Mouse (Mus musculus) heart, embryonic 14.5 days (tissue): ENCODE data around the gene Fchsd2. TPM values are rescaled to one million over a fixed set of nuclear protein-coding genes. Genes with fewer than 3 reads are reported as not detected.

Experiments
- ATAC-seq: fragments of 200-750 bp; cut with Nextera tagmentation; 2 replicates; pipeline ENCODE4 v1.8.0; 2017; ENCODE audit warnings: low read depth, moderate TSS enrichment; ENCODE audit not compliant: insufficient number of reproducible peaks, insufficient read depth, low FRiP score
- H3K27ac ChIP-seq, 2 experiments: fragments of 200-500 bp in 1 of 2; fragments of 300-500 bp in 1 of 2; sonication (generic) in 1 of 2; replicated peaks in 1 of 2; 2 replicates each; pipeline ENCODE4 v1.5.1; 2012 to 2014; ENCODE audit warnings: low read depth in 2 of 2, low read length in 2 of 2, control low read depth in 1 of 2, mild to moderate bottlenecking in 1 of 2, mixed read lengths in 1 of 2; ENCODE audit not compliant: control insufficient read depth in 1 of 2, insufficient read depth in 1 of 2
- H3K27me3 ChIP-seq: fragments of 300-500 bp; sonication (generic); 2 replicates; pipeline ENCODE4 v1.6.1; 2014; ENCODE audit warnings: mild to moderate bottlenecking, low read length, control low read depth; ENCODE audit not compliant: control insufficient read depth, insufficient read depth
- H3K36me3 ChIP-seq: fragments of 300-500 bp; sonication (generic); 2 replicates; pipeline ENCODE4 v1.6.1; 2014; ENCODE audit warnings: mild to moderate bottlenecking, control low read depth, low read length, mixed read lengths; ENCODE audit not compliant: control insufficient read depth, insufficient read depth
- H3K4me1 ChIP-seq, 2 experiments: fragments of 200-500 bp in 1 of 2; fragments of 300-500 bp in 1 of 2; sonication (generic) in 1 of 2; 2 replicates each; pipeline ENCODE4 v1.6.1; 2012 to 2014; ENCODE audit warnings: low read length in 2 of 2, control low read depth in 1 of 2, mixed read lengths in 1 of 2; ENCODE audit not compliant: control insufficient read depth in 2 of 2, insufficient read depth in 2 of 2
- H3K4me2 ChIP-seq: fragments of 300-500 bp; sonication (generic); 2 replicates; pipeline ENCODE4 v1.6.1; 2014; ENCODE audit warnings: mild to moderate bottlenecking, low read length
- H3K4me3 ChIP-seq, 2 experiments: fragments of 200-500 bp in 1 of 2; fragments of 300-500 bp in 1 of 2; sonication (generic) in 1 of 2; 2 replicates each; pipeline ENCODE4 v1.5.1; 2012 to 2014; ENCODE audit warnings: low read length in 2 of 2, mild to moderate bottlenecking in 2 of 2, control low read depth in 1 of 2, low read depth in 1 of 2, moderate library complexity in 1 of 2; ENCODE audit not compliant: control insufficient read depth in 1 of 2, insufficient read depth in 1 of 2
- H3K9ac ChIP-seq: fragments of 300-500 bp; sonication (generic); 2 replicates; pipeline ENCODE4 v1.6.1; 2014; ENCODE audit warnings: mild to moderate bottlenecking, low read length
- H3K9me3 ChIP-seq: fragments of 300-500 bp; sonication (generic); 2 replicates; pipeline ENCODE4 v1.6.1; 2016; ENCODE audit warnings: low read length, control low read depth; ENCODE audit not compliant: control insufficient read depth
- WGBS: fragments of 180-500 bp; shearing (Covaris S2); extraction: QIAGEN DNeasy Blood & Tissue Kit; methylation state at CpG from one replicate; pipeline ENCODE4 v1.1.7; 2014; 5-methylcytosine and 5-hydroxymethylcytosine counted together
- polyA plus RNA-seq: library from polyadenylated mRNA; unstranded; fragments of >200 nt; fragmentation: Nextera tagmentation; extraction: Ambion mirVana; gene quantifications from 2 replicates; pipeline ENCODE4 v1.2.1, GENCODE M21; 2014

The Fchsd2 gene
- polyA plus RNA-seq, 1 experiment from 2014 or later: 18.0 TPM

DNA sequence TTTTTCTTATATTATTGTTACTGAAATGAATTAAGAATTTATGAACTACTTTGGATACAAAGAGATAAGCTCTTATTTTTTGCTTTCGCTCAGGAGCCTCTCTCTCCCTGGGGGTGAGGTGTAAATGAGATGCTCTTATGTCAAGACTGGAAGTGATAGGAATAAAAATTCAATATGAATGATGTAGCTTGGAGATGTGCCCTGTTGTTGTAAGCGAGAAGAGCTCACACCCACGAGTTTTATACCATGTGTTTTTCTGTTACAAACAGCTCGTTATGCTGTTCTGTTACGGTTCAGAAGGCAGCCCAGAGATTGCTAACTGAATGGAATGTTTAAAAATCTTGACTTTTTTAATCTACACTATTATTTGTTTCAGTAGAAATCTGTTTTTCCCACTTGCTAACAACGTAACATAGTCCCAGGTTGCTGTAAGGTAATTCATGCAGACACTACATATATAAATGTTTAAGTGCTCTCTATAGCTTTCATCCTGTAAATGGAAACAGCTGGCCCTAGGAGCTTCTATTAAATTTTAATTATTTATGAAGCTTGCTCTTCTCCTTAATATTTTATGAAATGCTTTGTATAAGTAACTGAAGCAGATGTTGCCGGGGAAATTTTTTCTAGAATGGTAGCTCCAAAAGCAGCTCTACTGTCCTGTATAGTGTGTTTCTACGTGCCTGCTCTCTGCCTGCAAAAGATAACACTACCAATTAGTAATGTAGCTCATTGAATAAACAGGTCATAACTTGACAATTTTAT is 144.2 kb downstream of the Fchsd2 start:
- Histone ChIP-seq H3K27me3 (no peaks in the 10 kb centered on the region), H3K27ac (no peak overlapping the region), H3K36me3 (0 out of 2 replicates have a peak, but pooled peaks cover 6% of the 10 kb centered on the region), H3K9ac (no peak overlapping the region), H3K4me1 (peaks cover 3 to 6% of the 10 kb centered on the region in 2 experiments), H3K4me2 (no peak overlapping the region), H3K4me3 (no peak overlapping the region), H3K9me3 (no peaks in the 10 kb centered on the region)
- no peak for ATAC-seq
- 82% methylated on average over 8 of the region's 8 CpGs for WGBS

DNA sequence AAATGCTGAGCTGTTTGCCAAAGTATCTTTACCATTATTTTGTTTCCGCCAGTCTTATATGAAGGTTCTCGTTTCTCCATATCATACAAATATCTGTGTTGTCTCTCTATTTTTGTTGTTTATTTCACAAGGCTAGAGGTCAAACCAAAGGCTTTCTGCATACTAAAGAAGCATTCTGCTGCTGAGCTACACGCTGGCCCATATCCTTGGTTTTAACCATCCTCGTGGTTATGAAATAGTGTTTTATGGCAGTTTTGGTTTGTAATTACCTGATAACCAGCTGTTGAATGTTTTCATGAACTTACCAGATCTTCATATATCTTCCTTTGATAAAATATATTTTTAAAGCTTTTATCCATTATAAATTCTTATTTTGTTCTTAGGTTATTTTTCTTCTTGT is 156.1 kb downstream of the Fchsd2 start:
- WGBS: 92% methylated on average over 4 of the region's 4 CpGs
- Histone ChIP-seq H3K9ac (no peak overlapping the region), H3K4me2 (no peak overlapping the region)

DNA sequence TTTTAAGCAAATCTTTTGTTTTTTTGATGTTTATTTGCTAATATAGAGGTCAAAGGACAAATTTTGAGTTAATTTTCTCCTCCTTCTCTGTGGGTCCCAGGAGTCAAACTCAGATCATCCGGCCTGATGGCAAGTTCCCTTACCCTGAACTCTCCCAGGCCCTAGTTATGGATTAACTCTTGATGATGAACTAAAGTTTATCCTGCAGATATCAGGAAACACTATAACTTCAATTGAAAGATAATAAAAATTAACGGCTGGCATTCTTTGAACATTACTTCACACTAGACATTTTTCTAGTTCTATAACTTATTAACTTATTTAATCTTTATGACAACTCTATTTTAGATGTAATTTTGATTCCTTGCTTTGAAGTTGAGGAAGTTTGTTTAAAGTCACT is 156.5 kb downstream of the Fchsd2 start:
- H3K9me3 ChIP-seq: no peaks in the 10 kb centered on the region
- no peak overlapping the region for H3K27ac ChIP-seq
- no peaks in the 10 kb centered on the region for H3K4me1 ChIP-seq
- H3K4me2 ChIP-seq: no peak overlapping the region
- no peaks in the 10 kb centered on the region for H3K27me3 ChIP-seq
- H3K4me3 ChIP-seq: no peak overlapping the region
- 77% methylated on average over 2 of the region's 2 CpGs for WGBS
- ATAC-seq: no peak
- peaks cover 37% of the 10 kb centered on the region for H3K36me3 ChIP-seq
- H3K9ac ChIP-seq: no peak overlapping the region

More for the DNA sequence above, 156.1 kb downstream of the Fchsd2 start:
- no peak for ATAC-seq
- no peaks in the 10 kb centered on the region for H3K9me3 ChIP-seq
- no peak overlapping the region for H3K4me3 ChIP-seq
- no peaks in the 10 kb centered on the region for H3K4me1 ChIP-seq
- H3K36me3 ChIP-seq: peaks cover 34% of the 10 kb centered on the region
- no peaks in the 10 kb centered on the region for H3K27me3 ChIP-seq
- no peak overlapping the region for H3K27ac ChIP-seq

DNA sequence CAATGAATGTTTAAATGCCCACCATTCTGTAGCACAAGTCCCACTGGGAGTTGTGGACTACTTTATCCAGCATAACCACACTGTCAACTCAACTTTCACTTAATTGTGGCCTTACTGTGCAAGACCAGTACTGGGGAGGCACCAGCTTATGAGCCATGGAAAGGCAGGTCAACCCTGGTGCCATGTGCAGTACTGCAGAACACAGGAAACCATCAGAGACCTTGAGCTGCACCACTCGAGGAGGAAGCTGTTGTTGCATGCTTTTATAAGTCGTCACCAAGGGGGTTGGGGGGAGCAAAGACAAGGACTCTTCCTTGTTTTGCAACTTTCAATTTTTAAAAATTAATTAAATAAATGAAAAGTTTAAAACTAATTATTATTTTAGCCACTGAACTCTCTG is 160.4 kb downstream of the Fchsd2 start:
- Histone ChIP-seq H3K4me3 (no peak overlapping the region), H3K27ac (no peak overlapping the region), H3K4me1 (no peaks in the 10 kb centered on the region), H3K9ac (no peak overlapping the region), H3K27me3 (no peaks in the 10 kb centered on the region), H3K36me3 (peaks cover 40% of the 10 kb centered on the region), H3K4me2 (no peak overlapping the region), H3K9me3 (no peaks in the 10 kb centered on the region)
- WGBS: 68% methylated on average over 2 of the region's 2 CpGs
- ATAC-seq: no peak

DNA sequence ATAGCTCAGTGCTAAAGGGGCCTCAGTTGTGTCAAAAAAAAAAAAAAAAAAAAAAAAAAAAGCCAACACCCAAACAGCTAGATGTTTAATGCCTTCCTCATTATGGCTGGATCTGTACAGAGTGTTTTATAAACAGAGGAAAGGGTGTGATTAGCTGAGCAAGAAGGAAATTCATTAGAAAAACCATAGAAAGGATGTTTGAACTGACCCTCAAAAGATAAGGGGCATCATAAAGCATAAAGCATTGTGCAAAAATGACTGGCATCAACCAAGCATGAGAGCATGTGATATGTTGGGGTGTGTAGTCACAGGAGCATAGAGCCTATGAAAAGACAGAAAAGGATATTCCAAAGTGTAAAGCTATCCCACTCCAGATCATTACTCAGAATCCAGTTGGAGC is 165.8 kb downstream of the Fchsd2 start:
- H3K4me3 ChIP-seq: no peak overlapping the region
- H3K9ac ChIP-seq: no peak overlapping the region
- ATAC-seq: no peak
- H3K9me3 ChIP-seq: no peaks in the 10 kb centered on the region
- no peak overlapping the region for H3K4me2 ChIP-seq
- no peaks in the 10 kb centered on the region for H3K27me3 ChIP-seq
- no peaks in the 10 kb centered on the region for H3K4me1 ChIP-seq
- H3K36me3 ChIP-seq: peaks cover 43% of the 10 kb centered on the region
- H3K27ac ChIP-seq: no peak overlapping the region

DNA sequence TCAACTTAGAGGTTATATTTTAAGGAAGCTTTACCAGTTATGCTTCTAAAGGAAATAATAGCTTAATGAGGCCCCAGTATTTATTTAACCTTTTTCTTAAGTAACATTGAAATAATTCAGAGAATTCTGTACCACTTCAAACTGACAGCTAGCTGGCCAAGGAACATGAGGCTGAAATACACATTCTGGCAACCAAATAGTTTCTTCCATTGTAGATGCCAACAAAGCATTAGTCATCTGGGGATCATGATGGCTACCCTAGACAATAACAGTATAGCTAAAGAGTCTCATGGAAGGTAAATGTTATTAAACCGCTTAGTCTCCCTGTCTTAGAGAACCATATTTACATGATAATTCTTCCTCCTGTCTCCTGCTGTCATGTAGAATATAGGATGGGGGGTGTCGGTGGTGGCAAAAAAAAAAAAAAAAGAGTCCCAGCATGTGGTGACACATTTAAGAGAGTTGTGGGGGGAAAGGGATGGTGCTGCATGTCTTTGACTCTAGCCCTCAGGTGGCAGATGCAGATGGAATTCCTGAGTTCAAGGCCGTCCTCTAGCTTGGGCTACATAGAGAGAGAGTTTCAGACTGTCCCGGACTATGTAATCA is 169.4 kb downstream of the Fchsd2 start:
- ATAC-seq: no peak
- H3K4me3 ChIP-seq: no peak overlapping the region
- WGBS: 95% methylated on average over 4 of the region's 4 CpGs
- H3K9me3 ChIP-seq: no peaks in the 10 kb centered on the region
- H3K36me3 ChIP-seq: peaks cover 29% of the 10 kb centered on the region
- H3K9ac ChIP-seq: no peak overlapping the region
- no peaks in the 10 kb centered on the region for H3K27me3 ChIP-seq
- no peak overlapping the region for H3K4me2 ChIP-seq
- peaks cover 0 to 4% of the 10 kb centered on the region in 2 experiments; a peak in 3 of 4 replicates for H3K4me1 ChIP-seq
- H3K27ac ChIP-seq: no peak overlapping the region

DNA sequence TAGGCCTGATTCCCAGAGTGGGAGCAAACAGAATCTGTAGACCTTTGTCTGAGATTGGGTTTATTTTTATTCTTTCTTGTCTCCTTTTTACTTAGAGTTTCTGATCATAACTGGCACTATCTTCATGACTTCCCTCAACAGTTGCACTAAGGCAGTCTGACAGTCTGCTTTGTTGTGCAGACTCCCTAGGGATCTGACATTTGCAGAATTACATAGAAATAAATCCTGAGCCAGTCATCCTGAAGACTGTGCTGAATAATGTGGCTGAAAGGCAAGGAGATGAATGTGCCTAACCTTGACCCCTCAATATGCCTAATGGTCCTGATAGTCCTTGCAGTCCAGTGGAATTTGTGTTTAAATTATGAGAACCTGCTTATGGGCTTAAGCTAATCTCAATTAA is 170.8 kb downstream of the Fchsd2 start:
- no peaks in the 10 kb centered on the region for H3K27me3 ChIP-seq
- ATAC-seq: no peak
- no peak overlapping the region for H3K4me2 ChIP-seq
- H3K9me3 ChIP-seq: no peaks in the 10 kb centered on the region
- H3K36me3 ChIP-seq: peaks cover 29% of the 10 kb centered on the region
- peaks cover 2 to 15% of the 10 kb centered on the region in 2 experiments; a peak in 3 of 4 replicates for H3K4me1 ChIP-seq
- H3K9ac ChIP-seq: no peak overlapping the region
- H3K4me3 ChIP-seq: no peak overlapping the region
- H3K27ac ChIP-seq: no peak overlapping the region
